Mouse (Mus musculus) kidney, embryonic 14.5 days (tissue): Measurements from ENCODE around the gene Ppp2r5a. TPM values are rescaled to one million over a fixed set of nuclear protein-coding genes. Genes with fewer than 3 reads are reported as not detected.

Experiments used
- ATAC-seq: fragments of 200-750 bp; cut with Nextera tagmentation; 2 replicates; pipeline ENCODE4 v1.8.0; 2017; ENCODE audit warnings: moderate number of reproducible peaks, mild to moderate bottlenecking, moderate TSS enrichment, moderate library complexity; ENCODE audit not compliant: low FRiP score, low TSS enrichment
- H3K27ac ChIP-seq: fragments of 300-500 bp; sonication (generic); 2 replicates; pipeline ENCODE4 v1.5.1; 2014; ENCODE audit warnings: low read depth, mild to moderate bottlenecking, low read length, moderate library complexity, mixed read lengths
- H3K27me3 ChIP-seq: fragments of 300-500 bp; sonication (generic); 2 replicates; pipeline ENCODE4 v1.6.1; 2014; ENCODE audit warnings: mild to moderate bottlenecking, low read length; ENCODE audit not compliant: control insufficient read depth, insufficient read depth
- H3K36me3 ChIP-seq: fragments of 300-500 bp; sonication (generic); 2 replicates; pipeline ENCODE4 v1.6.1; 2014; ENCODE audit warnings: low read length, mixed read lengths; ENCODE audit not compliant: control insufficient read depth, insufficient read depth
- H3K4me1 ChIP-seq: fragments of 300-500 bp; sonication (generic); 2 replicates; pipeline ENCODE4 v1.6.1; 2014; ENCODE audit warnings: low read length, mixed read lengths; ENCODE audit not compliant: control insufficient read depth, insufficient read depth
- H3K4me2 ChIP-seq: fragments of 300-500 bp; sonication (generic); replicated peaks from 2 replicates; pipeline ENCODE4 v1.6.1; 2014; ENCODE audit warnings: low read depth, mild to moderate bottlenecking, low read length
- H3K4me3 ChIP-seq: fragments of 300-500 bp; sonication (generic); 2 replicates; pipeline ENCODE4 v1.5.1; 2014; ENCODE audit warnings: mild to moderate bottlenecking, low read length
- H3K9ac ChIP-seq: fragments of 300-500 bp; sonication (generic); 2 replicates; pipeline ENCODE4 v1.6.1; 2014; ENCODE audit warnings: low read depth, mild to moderate bottlenecking, low read length, moderate library complexity
- H3K9me3 ChIP-seq: fragments of 300-500 bp; sonication (generic); 2 replicates; pipeline ENCODE4 v1.6.1; 2016; ENCODE audit warnings: low read length; ENCODE audit not compliant: control insufficient read depth
- WGBS: fragments of 180-500 bp; shearing (Covaris S2); extraction: QIAGEN DNeasy Blood & Tissue Kit; methylation state at CpG from one replicate; pipeline ENCODE4 v1.1.7; 2014; 5-methylcytosine and 5-hydroxymethylcytosine counted together
- polyA plus RNA-seq: library from polyadenylated mRNA; unstranded; fragments of >200 nt; fragmentation: Nextera tagmentation; extraction: Ambion mirVana; gene quantifications from 2 replicates; pipeline ENCODE4 v1.2.1, GENCODE M21; 2014

Gene Ppp2r5a
- polyA plus RNA-seq, 1 experiment from 2014 or later: 25.0 TPM

DNA sequence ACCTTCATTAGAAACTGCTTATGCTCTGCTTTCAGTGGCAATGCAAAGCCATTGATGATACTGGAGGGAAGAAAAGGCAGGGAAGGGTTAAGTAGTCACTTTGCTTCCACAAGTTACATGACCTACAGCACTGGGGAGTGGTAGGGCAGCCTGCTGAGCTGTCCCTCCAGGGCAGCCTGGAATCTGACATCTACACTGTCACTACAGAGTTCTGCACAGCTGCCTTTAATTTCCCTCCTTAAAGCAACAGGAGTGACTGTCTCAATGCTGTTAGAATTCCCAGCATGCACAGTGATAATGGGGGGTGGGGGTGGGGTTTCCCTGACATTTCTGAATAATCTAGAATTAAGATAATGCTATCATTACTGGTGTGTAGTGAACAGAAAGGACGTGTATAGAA lies 46.1 kb downstream of the Ppp2r5a start:
- H3K4me3 ChIP-seq: no peak overlapping the region
- WGBS: 81% methylated on average over 1 of the region's 1 CpGs
- no peak overlapping the region for H3K9ac ChIP-seq
- H3K9me3 ChIP-seq: no peaks in the 10 kb centered on the region
- no peak for ATAC-seq
- no peak overlapping the region for H3K4me2 ChIP-seq
- peaks cover 55% of the 10 kb centered on the region for H3K36me3 ChIP-seq
- H3K27me3 ChIP-seq: no peaks in the 10 kb centered on the region
- no peak overlapping the region for H3K27ac ChIP-seq
- no peaks in the 10 kb centered on the region for H3K4me1 ChIP-seq

DNA sequence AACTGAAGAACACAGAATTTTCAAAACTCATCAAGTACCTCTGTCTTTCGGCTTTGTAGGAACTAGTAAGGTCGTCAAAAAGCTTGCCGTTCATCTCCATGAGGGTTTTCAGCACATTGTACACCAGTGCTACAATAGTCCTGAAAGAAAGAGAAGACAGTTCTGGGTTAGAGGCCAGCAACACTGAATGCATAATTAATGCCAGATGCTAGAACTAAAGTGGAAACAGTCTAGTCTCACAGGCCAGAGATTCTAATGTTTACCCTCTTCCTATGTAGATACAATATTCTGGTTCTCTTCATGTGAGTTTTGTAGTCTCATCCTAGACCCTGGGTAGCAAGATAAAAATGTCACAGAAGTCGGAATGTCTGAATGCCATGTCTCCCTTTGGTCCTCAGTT lies 49.2 kb downstream of the Ppp2r5a start:
- Histone ChIP-seq H3K27me3 (no peaks in the 10 kb centered on the region), H3K4me3 (no peak overlapping the region), H3K27ac (no peak overlapping the region), H3K4me1 (no peaks in the 10 kb centered on the region), H3K9ac (no peak overlapping the region), H3K36me3 (peaks cover 77% of the 10 kb centered on the region), H3K4me2 (no peak overlapping the region), H3K9me3 (no peaks in the 10 kb centered on the region)
- ATAC-seq: no peak
- 95% methylated on average over 4 of the region's 4 CpGs for WGBS

DNA sequence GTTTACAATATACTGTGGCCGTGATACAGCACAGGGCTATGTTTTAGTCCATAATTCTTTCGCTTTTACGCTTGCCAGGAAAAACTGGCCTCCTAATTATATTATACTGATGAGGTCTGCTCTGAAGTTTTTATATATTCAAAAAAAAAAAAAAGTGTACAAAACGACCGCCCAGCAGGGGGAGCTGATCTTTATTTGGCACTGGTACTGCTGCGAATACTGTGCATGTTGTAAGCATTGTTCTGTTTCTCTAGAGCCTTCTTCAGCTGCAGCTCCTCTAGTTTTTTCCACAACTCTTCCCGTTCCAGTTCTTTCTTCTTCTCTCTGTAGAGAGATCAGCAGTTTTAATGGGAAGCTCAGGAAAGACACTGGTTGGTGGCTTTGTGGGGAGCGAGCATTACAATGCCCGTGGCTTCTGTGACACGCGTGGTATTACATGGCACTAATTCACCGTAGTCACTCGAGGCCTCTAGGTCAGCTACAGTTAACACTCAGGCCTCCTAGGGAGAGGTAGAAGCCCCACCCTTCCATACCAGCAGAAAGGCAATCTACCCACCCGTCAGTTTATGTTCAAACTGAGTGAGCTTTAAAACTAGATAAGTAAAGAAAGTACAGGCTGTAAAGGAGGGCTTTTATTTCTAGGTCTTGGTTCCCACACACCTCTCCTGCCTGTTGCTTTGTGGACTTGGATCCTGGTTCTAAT lies 50.1 kb downstream of the Ppp2r5a start:
- no peak for ATAC-seq
- 74% methylated on average over 14 of the region's 14 CpGs for WGBS
- no peak overlapping the region for H3K9ac ChIP-seq

DNA sequence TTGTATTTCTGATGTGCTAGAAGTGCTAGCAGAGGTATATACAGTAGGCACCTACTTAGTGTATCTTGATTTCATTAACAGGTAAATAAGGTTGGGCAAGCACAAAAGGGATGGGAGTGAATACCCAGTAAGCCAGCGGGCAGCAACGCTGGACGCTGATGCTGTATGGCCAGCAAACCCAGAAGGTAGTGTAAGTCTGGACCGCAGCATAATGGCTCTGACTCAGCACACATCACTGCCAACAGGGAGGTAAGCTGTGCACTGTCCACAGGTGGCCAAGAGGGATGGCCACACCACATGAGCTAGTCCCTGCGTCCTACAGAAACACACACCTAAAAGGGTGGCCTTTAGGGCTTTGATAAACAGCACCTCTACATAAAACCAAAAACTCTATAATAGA lies 52.7 kb downstream of the Ppp2r5a start:
- ATAC-seq: no peak
- Histone ChIP-seq H3K27me3 (no peaks in the 10 kb centered on the region), H3K4me3 (no peak overlapping the region), H3K4me2 (no peak overlapping the region), H3K9me3 (no peaks in the 10 kb centered on the region), H3K36me3 (peaks cover 67% of the 10 kb centered on the region), H3K4me1 (no peaks in the 10 kb centered on the region), H3K27ac (no peak overlapping the region), H3K9ac (no peak overlapping the region)
- 96% methylated on average over 5 of the region's 5 CpGs for WGBS

More for the DNA sequence above, 50.1 kb downstream of the Ppp2r5a start:
- H3K27ac ChIP-seq: no peak overlapping the region
- no peaks in the 10 kb centered on the region for H3K27me3 ChIP-seq
- H3K4me2 ChIP-seq: no peak overlapping the region
- H3K9me3 ChIP-seq: no peaks in the 10 kb centered on the region
- H3K36me3 ChIP-seq: peaks cover 74% of the 10 kb centered on the region
- H3K4me3 ChIP-seq: no peak overlapping the region
- no peaks in the 10 kb centered on the region for H3K4me1 ChIP-seq

DNA sequence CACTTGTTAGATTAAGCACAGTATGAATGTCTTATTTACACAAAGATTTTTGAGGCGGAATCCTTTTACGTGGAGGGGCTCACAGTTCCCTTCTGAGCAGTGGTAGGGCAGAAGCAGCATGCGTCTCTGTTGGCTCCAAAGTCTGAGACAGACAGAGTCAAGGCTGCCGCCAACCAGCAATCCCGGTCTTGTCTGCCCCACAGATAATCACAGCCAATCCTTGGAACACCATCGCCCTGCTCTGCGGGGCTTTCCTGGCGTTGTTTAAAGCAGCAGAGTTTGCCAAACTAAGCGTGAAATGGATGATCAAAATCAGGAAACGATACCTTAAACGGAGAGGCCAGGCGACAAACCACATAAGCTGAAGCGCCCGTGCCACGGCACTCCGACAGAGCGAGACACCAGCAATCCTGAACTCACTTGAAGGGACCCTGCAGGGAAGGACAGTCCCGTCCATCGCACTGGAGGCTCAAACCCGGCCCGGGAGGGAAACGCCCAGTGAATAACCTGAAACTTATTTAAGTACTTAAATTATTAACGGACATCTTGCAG lies 53.5 kb downstream of the Ppp2r5a start:
- 82% methylated on average over 23 of the region's 23 CpGs for WGBS
- Histone ChIP-seq H3K4me2 (no peak overlapping the region), H3K27ac (no peak overlapping the region), H3K27me3 (no peaks in the 10 kb centered on the region), H3K9ac (no peak overlapping the region), H3K36me3 (peaks cover 67% of the 10 kb centered on the region), H3K9me3 (no peaks in the 10 kb centered on the region), H3K4me3 (no peak overlapping the region), H3K4me1 (no peaks in the 10 kb centered on the region)
- ATAC-seq: no peak

DNA sequence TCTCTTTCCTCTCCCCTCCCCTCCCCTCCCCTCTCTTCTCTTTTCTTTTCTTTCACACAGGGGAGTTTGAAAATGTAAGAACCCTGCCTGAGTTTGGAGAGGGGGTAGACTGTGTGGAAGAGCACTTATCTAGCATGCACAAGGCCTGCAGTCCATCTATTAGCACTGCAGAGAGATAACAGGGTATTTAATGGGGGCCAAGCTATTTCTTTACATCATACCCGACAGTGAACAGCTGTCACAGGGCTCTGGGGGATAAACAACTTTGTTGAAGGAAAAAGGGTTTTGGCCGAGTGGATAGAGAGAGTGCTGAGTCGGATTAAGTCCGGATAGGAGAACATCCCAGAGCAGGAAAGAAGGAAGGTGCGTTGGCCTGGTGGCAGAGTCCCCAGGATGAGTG lies 54.1 kb downstream of the Ppp2r5a start:
- Histone ChIP-seq H3K9ac (no peak overlapping the region), H3K36me3 (peaks cover 65% of the 10 kb centered on the region), H3K9me3 (no peaks in the 10 kb centered on the region), H3K27me3 (no peaks in the 10 kb centered on the region), H3K4me3 (no peak overlapping the region), H3K27ac (no peak overlapping the region), H3K4me2 (no peak overlapping the region), H3K4me1 (no peaks in the 10 kb centered on the region)
- 65% methylated on average over 5 of the region's 5 CpGs for WGBS
- peak; percentile 44; the same call in 1 of the 2 replicates for ATAC-seq

DNA sequence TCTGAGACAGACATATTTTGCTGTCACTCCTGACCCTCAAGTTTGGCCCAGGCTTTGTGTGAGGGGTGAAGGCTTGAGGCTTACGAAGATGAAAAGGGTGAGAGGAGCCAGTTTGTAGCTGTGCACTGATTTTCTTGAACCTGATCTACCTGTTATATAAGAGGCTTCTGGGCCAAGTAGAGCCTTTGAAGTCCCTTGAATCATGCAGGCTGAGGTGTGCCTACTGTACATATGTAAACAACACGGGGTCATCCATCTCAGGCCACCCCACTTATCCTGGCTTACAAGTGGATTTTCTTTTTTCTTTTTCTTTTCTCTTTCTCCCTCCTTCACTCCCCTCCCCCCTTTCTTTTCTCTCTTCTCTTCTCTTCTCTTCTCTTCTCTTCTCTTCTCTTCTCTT lies 54.5 kb downstream of the Ppp2r5a start:
- 80% methylated on average over 2 of the region's 2 CpGs for WGBS
- no peak overlapping the region for H3K9ac ChIP-seq
- ATAC-seq: no peak
- H3K4me2 ChIP-seq: no peak overlapping the region
- H3K27me3 ChIP-seq: no peaks in the 10 kb centered on the region
- no peak overlapping the region for H3K27ac ChIP-seq
- no peaks in the 10 kb centered on the region for H3K9me3 ChIP-seq
- peaks cover 65% of the 10 kb centered on the region for H3K36me3 ChIP-seq
- H3K4me1 ChIP-seq: no peaks in the 10 kb centered on the region
- H3K4me3 ChIP-seq: no peak overlapping the region

DNA sequence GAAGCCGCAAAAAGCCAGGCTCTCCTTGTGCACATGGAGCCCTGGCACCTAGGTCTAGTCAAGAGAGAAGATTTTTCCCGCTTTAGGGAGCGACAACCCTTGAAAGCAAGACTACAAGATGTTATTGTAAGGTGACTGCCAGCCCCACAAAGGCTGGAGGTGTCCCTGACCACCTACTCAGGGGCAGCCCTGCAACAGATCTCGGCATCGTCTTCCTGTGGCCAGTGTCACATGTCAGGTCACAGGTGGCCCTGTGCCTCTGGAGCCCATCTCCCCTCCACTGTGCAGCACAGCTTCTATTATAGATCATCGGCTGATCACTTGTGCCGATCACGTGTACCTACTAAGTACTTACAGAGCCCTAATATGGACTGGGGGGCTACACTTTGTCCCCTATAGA lies 55.5 kb downstream of the Ppp2r5a start:
- peaks cover 66% of the 10 kb centered on the region for H3K36me3 ChIP-seq
- no peak for ATAC-seq

DNA sequence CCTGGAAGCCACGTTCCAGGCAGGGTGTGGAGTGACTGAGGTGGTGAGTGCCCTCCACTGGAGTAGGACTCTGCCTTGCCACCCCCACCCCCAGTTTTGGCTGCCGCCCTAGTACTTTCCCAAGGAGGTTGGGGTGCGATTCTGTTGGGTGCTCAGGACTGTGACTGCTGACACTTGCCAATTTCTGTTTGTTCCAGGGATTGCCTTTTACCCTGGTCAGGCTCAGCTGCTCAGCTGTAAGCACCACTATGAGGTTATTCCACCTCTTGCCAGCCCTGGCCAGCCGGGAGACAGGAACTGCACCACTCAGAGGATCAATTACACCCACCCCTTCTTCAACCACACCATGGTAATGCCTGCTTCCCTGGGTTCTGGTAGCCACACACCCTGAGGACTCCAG lies 62.5 kb downstream of the Ppp2r5a start:
- Histone ChIP-seq H3K9me3 (no peaks in the 10 kb centered on the region; the same call in 1 of the 2 replicates), H3K4me1 (0 out of 2 replicates have a peak, but pooled peaks cover 2% of the 10 kb centered on the region), H3K9ac (no peak overlapping the region), H3K27ac (no peak overlapping the region), H3K4me2 (no peak overlapping the region), H3K4me3 (no peak overlapping the region), H3K27me3 (no peaks in the 10 kb centered on the region), H3K36me3 (peaks cover 67% of the 10 kb centered on the region)
- no peak for ATAC-seq
- WGBS: 83% methylated on average over 4 of the region's 4 CpGs

More for the DNA sequence above, 55.5 kb downstream of the Ppp2r5a start:
- Histone ChIP-seq H3K9me3 (no peaks in the 10 kb centered on the region), H3K4me2 (no peak overlapping the region), H3K27me3 (no peaks in the 10 kb centered on the region), H3K4me3 (no peak overlapping the region), H3K4me1 (no peaks in the 10 kb centered on the region), H3K9ac (no peak overlapping the region), H3K27ac (no peak overlapping the region)
- 89% methylated on average over 8 of the region's 8 CpGs for WGBS
